Mouse (Mus musculus) adrenal gland (tissue): ENCODE results near the gene Rrp12.
"Not testable (repeated sequence)": the region's sequence is repeated elsewhere in the genome, so short reads cannot be mapped to it uniquely, and the experiment has no call there.

Source experiments
- intact Hi-C: fragments of 180-260 bp; cut with DNase I; formaldehyde crosslinking; loops from one replicate; pipeline ENCODE4 v1.15.1; 2025

The Rrp12 gene

GRCm38 (mm10) chr19:41907079-41907760 lies 11.2 kb upstream of the Rrp12 start:
- intact Hi-C loops: no loop called here

DNA sequence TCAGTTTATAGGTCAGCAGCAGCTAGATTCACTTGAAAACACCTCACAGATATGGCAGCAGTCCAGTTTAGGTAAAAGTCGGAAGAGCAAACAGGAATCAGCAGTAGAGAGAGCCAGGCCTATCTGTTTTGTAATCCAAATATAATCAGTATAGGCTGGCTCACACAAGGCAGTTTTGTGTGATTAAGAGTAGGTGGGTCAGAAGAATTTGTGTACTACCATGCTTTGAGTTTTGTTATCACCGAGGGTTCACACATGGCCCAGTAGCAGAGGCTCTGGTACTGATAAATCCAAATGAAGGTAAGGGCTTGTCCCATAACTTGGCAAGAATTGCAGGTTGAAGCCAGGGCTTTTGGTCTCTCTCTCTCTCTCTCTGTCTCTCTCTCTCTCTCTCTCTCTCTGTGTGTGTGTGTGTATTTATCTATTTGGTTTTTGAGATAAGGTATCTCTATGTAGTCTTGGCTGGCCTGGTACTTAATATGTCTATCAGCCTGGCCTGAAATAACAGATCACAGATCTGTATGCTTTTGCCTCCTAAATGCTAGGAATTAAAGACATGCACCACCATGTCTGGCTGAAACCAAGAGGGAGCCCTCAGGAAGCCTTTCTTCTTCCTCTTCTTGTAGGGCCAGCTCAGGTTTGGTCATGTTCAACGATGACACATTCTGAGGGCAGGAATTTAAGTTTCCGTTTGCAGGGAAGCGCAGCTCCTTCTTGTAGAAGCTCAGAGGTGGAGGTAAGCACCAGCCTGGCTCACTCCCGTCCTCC lies 10.5 kb upstream of the Rrp12 start:
- intact Hi-C loops: no loop called here

- intact Hi-C loops: no loop called here
Measured at GRCm38 (mm10) chr19:41905246-41905645, 9.3 kb upstream of the Rrp12 start.

DNA sequence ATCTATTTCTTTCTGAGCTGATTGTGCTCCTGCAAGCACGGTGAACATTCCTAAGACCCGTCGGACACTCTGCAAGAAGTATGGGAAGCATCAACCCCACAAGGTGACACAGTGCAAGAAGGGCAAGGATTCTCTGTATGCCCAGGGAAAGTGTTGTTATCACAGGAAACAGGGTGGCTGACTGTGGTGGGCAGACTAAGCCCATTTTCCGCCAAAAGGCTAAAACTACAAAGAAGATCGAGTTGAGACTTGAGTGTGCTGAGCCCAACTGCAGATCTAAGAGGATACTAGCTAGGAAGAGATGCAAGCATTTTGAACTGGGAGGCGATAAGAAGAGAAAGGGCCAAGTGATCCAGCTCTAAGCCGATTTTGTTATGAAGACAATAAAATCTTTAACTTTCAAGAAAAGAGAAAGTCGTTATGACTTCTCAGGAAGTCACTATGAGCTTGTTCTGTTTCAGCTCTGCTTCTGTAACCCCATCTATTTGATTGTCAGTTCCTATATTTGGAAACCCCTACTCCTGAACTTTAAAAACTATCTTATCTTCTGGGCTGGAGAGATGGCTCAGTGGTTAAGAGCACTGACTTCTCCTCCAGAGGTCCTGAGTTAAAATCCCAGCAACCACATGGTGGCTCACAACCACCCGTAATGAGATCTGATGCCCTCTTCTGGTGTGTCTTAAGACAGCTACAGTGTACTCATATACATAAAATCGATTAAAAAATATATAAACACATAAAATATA lies 7.0 kb upstream of the Rrp12 start:
- intact Hi-C loops: no loop called here

DNA sequence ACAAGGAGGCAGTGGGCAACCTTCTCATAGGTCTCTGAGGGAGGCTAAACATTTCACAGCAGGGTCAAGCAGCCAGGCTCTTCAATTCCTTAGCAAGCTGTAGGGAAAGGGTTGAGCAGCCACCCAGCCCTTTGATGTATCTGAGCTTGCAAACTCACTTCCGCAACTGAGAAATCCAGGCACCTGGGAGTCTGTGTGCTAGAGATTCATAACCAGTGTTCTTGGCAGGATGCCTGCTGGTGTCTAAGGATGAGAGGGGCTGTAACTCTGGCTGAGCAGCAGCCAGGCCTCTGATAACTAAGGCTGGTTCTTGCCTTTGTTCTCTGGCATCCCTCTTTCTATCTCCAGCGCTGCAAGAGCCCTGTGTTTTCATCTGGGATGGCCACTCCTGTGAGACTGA lies 5.7 kb upstream of the Rrp12 start:
- intact Hi-C loops: no loop called here

DNA sequence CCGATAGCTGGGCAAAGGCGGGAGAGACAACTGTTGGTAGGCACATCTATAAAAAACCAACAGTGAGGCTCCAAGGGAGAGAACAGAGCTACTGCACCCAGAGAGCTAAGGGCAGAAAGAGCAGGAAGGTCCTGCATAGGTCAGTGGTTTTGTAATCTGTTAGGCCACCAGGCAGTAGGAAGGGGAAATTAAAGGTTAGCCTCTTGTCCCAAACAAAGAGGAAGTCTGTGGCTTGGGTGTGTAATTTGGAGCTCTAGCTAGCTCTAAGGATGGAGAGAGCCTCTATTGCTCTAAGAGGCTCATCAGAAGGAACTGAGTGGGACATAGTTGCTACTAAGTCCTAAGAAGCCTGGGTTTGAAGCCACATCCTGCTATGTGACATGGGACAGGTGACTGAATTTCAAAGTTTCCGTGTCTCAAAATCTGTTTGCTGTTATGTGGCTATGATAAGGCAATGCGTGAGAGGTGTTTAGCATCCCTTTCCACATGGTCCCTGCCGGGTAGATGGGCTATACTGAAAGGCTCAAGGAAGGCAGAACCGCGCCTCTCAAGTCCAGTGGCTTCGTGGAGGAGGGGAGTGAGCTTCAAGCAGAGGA lies 4.6 kb upstream of the Rrp12 start:
- intact Hi-C loops: no loop called here

GRCm38 (mm10) chr19:41898860-41899259 lies 2.9 kb upstream of the Rrp12 start:
- intact Hi-C loops: loop anchor here (5.0 kb wide), 1 partner anchor 33 kb away; the partner anchor contains the start of genes Exosc1 and Zdhhc16

- intact Hi-C loops: loop anchor here (5.0 kb wide), 1 partner anchor 36 kb away; the partner anchor contains the start of genes Exosc1 and Zdhhc16
Measured at GRCm38 (mm10) chr19:41896319-41896711, 342 bp upstream of the Rrp12 start.

- intact Hi-C loops: loop anchor here (5.0 kb wide), 1 partner anchor 37 kb away; the partner anchor contains the start of genes Exosc1 and Zdhhc16
Measured at GRCm38 (mm10) chr19:41894959-41895358, 1.0 kb downstream of the Rrp12 start.

- intact Hi-C loops: no loop called here
Measured at GRCm38 (mm10) chr19:41888191-41888590, 7.8 kb downstream of the Rrp12 start.

DNA sequence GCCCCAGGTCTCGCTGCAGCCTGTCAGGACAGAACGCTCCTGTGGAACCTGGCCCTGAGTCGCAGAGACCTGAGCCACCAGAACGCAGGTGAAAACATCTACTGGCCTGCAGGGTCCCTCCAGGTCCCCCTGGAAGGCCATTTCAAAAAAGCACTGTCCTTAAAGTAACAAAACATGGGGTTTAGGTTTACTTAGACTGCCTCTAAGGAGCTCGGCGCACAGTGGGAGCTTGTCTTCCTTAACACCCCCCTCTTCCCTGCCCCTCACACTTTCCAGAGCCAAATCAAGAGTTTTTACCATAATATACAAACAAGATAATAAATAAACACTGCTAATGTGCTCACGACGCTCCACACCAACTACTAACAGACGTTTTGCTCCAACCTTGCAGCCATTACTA lies 12.1 kb downstream of the Rrp12 start:
- intact Hi-C loops: no loop called here

- intact Hi-C loops: no loop called here
Measured at GRCm38 (mm10) chr19:41881842-41882241, 14.1 kb downstream of the Rrp12 start.

DNA sequence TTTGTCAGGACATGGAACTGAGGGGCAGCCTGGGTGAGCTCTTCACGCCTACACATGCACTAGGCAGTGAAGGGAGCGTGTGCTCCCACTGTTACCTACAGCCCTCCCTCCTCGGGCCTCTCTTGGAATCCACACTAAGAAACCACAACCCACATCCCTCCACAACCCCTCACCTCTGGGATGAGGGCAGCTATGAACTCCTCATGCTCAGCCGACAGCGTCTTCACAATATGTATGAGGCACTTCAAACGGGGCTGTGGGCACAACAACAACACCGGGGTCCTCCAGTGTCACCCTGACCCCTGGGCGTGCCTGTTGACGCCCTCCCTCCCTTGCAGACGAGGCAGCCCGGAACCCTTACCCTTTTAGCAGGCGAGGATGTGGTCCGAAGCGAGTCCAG lies 21.6 kb downstream of the Rrp12 start:
- intact Hi-C loops: no loop called here

DNA sequence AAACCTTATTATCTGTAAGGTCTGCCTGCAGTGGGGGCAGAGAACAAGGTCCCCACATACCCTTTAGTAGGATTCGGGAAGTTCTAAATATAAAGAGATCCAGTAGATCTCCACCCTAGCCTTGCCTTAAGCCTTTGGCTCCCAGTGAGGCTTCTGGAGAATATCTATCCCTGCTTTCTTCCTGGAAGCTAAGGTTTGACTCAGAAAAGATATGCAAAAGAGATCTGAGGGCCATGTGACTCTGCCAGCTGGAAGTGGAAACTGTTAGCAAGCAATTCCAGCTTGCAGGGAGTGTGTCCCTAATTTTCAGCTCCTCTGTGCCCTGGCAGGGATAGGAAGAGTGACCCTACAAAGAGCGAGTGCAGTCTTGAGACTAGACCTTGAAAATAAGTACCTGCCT lies 23.7 kb downstream of the Rrp12 start:
- intact Hi-C loops: no loop called here

DNA sequence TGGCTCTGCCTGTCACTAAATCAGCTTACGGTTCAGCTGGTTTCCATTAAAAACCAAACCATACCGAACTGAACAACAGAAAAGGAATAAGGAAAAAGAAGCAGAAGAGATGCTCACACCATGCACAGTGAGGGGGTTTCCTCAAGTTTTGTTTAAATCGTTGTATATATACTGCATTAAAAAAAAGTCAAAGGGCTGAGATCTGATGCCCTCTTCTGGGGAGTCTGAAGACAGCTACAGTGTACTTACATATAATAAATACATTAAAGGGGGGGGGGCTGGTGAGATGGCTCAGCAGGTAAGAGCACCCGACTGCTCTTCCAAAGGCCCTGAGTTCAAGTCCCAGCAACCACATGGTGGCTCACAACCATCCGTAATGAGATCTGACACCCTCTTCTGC lies 26.0 kb downstream of the Rrp12 start:
- intact Hi-C loops: not testable (repeated sequence)

- intact Hi-C loops: no loop called here
Measured at GRCm38 (mm10) chr19:41869296-41869695, 26.7 kb downstream of the Rrp12 start.

DNA sequence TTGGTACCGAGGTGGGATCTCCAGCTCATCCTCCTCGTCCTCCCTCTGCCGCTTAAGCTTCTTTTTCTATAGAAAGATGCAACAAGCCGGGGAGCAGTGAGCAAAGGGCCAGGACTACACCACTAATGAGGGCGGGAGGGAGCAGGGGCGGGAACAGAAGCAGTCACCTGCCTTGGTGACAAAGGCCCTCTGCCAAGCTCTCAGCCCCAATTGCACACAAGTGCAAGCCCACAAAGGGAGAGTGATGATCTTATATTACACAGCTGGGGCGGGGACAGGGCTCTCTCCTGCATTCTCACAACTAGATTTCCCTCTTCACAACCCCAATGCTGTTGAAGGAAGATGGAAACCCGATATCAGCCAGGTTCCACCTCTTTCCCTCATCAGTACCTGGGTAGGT lies 29.3 kb downstream of the Rrp12 start:
- intact Hi-C loops: no loop called here

- intact Hi-C loops: no loop called here
Measured at GRCm38 (mm10) chr19:41857816-41858310, 38.1 kb downstream of the Rrp12 start.

DNA sequence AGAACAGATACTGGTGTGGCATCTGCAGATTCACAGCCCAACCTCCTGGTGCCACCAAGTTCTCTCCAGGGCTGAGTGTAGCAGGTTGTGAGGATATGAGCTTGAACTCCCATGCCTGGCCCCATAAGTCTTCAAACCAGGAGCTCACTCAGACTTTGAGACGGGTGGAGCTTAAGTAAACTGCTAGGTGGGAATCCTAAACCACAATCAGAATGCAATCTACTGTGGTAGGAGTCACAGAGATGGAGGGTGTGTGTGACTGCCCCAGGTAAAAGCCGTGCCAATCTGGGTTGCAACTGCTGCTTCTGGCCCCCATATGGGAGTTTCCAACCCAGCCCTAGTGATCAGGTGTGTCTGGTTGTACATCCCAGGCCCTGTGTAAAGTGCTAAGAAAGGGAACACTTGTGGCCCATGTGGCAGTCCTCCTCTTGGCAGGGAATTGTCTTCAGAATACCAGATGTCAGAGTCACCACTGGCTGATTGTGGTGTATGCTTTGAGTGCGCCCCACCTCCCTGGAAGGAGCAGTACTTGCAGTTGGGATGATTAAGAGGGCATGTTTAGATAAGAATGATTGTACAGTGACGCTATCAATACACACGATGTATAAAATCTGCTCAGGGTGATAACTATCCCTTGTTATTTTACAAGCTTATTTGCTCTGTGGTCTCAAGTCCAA lies 38.7 kb downstream of the Rrp12 start:
- intact Hi-C loops: no loop called here

DNA sequence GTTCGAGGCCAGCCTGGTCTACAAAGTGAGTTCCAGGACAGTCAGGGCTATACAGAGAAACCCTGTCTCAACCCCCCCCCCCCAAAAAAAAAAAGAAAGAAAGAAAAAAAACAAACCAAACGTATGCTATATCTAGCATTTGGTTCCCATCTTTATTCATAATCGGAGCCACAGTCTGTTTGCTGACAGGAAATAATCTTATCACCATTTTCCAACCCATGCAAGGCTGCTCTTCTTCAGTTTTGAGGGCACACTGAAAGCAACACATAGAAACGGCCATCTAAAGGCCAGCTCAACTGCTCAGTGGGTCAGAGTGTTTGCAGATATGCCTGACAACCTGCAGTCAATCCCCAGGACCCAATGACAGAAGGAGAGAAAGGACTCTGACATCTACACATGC lies 43.5 kb downstream of the Rrp12 start:
- intact Hi-C loops: no loop called here
